In the genomic region with DNA sequence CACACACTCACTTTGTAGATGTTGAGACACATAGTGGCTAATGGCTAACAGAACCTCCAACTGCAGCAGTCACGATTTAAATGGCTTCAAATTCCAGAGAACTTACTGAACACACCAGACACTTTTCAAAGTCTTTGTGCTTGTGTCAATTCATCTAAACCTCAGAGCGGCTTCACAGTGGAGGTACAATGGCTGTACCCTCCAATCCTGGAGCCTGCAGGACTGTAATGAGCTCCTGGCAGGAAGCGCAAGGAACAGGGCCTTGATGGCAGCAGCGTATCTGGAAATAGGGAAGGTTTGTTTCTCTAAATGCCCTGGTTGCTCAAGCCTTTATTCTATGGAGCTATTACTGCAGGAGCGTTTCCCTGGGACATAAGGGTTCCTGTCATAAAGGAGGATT, we compare ENCODE assay signal across 25 mouse cellular contexts.
DNase-seq lines count a peak whose midpoint lies in the region; ATAC-seq and TF ChIP-seq lines count a peak whose summit lies in the region.
"Had no signal": no experiment of that assay in that cellular context is flagged by ENCODE, and none has a peak within 500 bp of the region (broad histone marks: within the 10 kb centered on the region; RNA-seq: fewer than 3 reads in every experiment).

No protein-coding gene starts in this region.

- H3K36me3 ChIP-seq in forebrain, embryonic 14.5 days (ENCODE audit: control insufficient read depth, insufficient read depth, low read length), result no peaks in the 10 kb centered on the region
- H3K36me3 ChIP-seq in forebrain, postnatal 0 days (ENCODE audit: insufficient read depth), result no peaks in the 10 kb centered on the region
- H3K36me3 ChIP-seq in embryonic facial prominence, embryonic 10.5 days (replicated peaks), result no peaks in the 10 kb centered on the region
- H3K36me3 ChIP-seq: embryonic facial prominence, embryonic 13.5 days; embryonic facial prominence, embryonic 15.5 days; forebrain, embryonic 10.5 days; forebrain, embryonic 12.5 days; forebrain, embryonic 15.5 days; G1E had no signal

- ATAC-seq in forebrain, embryonic 14.5 days, result 0 out of 2 replicates have a peak, but pooled peaks have one; percentile 46
- no peak for ATAC-seq in forebrain, postnatal 0 days
- ATAC-seq: CD4-positive, CD25-positive, alpha-beta regulatory T cell, adult 4 months; forebrain, embryonic 15.5 days had no signal

- no peak overlapping the region for H3K9ac ChIP-seq in forebrain, embryonic 14.5 days (ENCODE audit: low read length)
- no peak overlapping the region for H3K9ac ChIP-seq in forebrain, postnatal 0 days
- H3K9ac ChIP-seq: embryonic facial prominence, embryonic 13.5 days; embryonic facial prominence, embryonic 15.5 days; forebrain, embryonic 12.5 days; forebrain, embryonic 15.5 days had no signal

- no peak for TF ChIP-seq CTCF in forebrain, postnatal 0 days (IDR thresholded peaks at IDR 0.05; ENCODE audit: low read depth)

- H3K27ac ChIP-seq in forebrain, embryonic 14.5 days (ENCODE audit: low read depth, low read length), result no peak overlapping the region
- no peak overlapping the region for H3K27ac ChIP-seq in forebrain, postnatal 0 days (ENCODE audit: low read depth, low read length)
- 0 out of 2 replicates have a peak overlapping the region, but pooled peaks have one; percentile 19 for H3K27ac ChIP-seq in embryonic facial prominence, embryonic 10.5 days (replicated peaks)
- H3K27ac ChIP-seq: embryonic facial prominence, embryonic 13.5 days; embryonic facial prominence, embryonic 15.5 days; forebrain, embryonic 10.5 days; forebrain, embryonic 12.5 days; forebrain, embryonic 15.5 days had no signal

- no peaks in the 10 kb centered on the region for H3K9me3 ChIP-seq in forebrain, embryonic 14.5 days (replicated peaks; ENCODE audit: control insufficient read depth, low read length)
- H3K9me3 ChIP-seq in forebrain, postnatal 0 days (ENCODE audit: low read length), result no peaks in the 10 kb centered on the region
- no peaks in the 10 kb centered on the region for H3K9me3 ChIP-seq in embryonic facial prominence, embryonic 10.5 days
- H3K9me3 ChIP-seq: embryonic facial prominence, embryonic 13.5 days; embryonic facial prominence, embryonic 15.5 days; forebrain, embryonic 10.5 days; forebrain, embryonic 12.5 days; forebrain, embryonic 15.5 days had no signal

- H3K4me1 ChIP-seq in forebrain, embryonic 14.5 days (ENCODE audit: control insufficient read depth, insufficient read depth, low read length), result no peaks in the 10 kb centered on the region
- H3K4me1 ChIP-seq in forebrain, postnatal 0 days (ENCODE audit: insufficient read depth), result no peaks in the 10 kb centered on the region
- H3K4me1 ChIP-seq in embryonic facial prominence, embryonic 10.5 days, result peaks cover 51% of the 10 kb centered on the region
- H3K4me1 ChIP-seq: embryonic facial prominence, embryonic 13.5 days; embryonic facial prominence, embryonic 15.5 days; forebrain, embryonic 15.5 days had no signal

- 15% methylated on average over 5 of the region's 5 CpGs for WGBS in forebrain, embryonic 14.5 days
- 24% methylated on average over 5 of the region's 5 CpGs for WGBS in forebrain, postnatal 0 days
- 68% methylated on average over 5 of the region's 5 CpGs for WGBS in embryonic facial prominence, embryonic 10.5 days

- no peak overlapping the region for H3K4me3 ChIP-seq in forebrain, embryonic 14.5 days (ENCODE audit: low read depth, low read length)
- H3K4me3 ChIP-seq in forebrain, postnatal 0 days (ENCODE audit: low read depth, low read length), result no peak overlapping the region
- no peak overlapping the region for H3K4me3 ChIP-seq in embryonic facial prominence, embryonic 10.5 days
- H3K4me3 ChIP-seq: embryonic facial prominence, embryonic 13.5 days; embryonic facial prominence, embryonic 15.5 days; erythroblast, embryonic 14.5 days; forebrain, embryonic 10.5 days; forebrain, embryonic 12.5 days; forebrain, embryonic 15.5 days had no signal

- H3K4me2 ChIP-seq in forebrain, embryonic 14.5 days (ENCODE audit: low read length), result no peak overlapping the region
- no peak overlapping the region for H3K4me2 ChIP-seq in forebrain, postnatal 0 days (ENCODE audit: low read depth)
- H3K4me2 ChIP-seq: embryonic facial prominence, embryonic 13.5 days; embryonic facial prominence, embryonic 15.5 days; forebrain, embryonic 12.5 days; forebrain, embryonic 15.5 days had no signal

- DNase-seq in forebrain, embryonic 14.5 days (ENCODE audit: low spot score), result peak; percentile 56
- DNase-seq in forebrain, postnatal 0 days, result no peak
- peak; percentile 21 for DNase-seq in heart, adult 11 months
- no peak for DNase-seq in heart, adult 8-10 months (ENCODE audit: low spot score)
- peak; percentile 46 for DNase-seq in Muller cell, postnatal 12 days (ENCODE audit: inconsistent ontology term)
- no peak for DNase-seq in embryonic facial prominence, embryonic 10.5 days (ENCODE audit: low spot score)
- no peak for DNase-seq in kidney, postnatal 25 days
- DNase-seq: adrenal gland, adult 2 months; adrenal gland, postnatal 10 days; adrenal gland, postnatal 25 days; B cell, adult 2 months; cerebellum, adult 11-12 months; cerebellum, adult 2 months; cerebellum, adult 9-10 months; cerebellum, postnatal 10 days; cerebellum, postnatal 25 days had no signal

- H3K27me3 ChIP-seq in forebrain, embryonic 14.5 days (replicated peaks; ENCODE audit: control insufficient read depth, insufficient read depth, low read length), result no peaks in the 10 kb centered on the region
- H3K27me3 ChIP-seq in forebrain, postnatal 0 days (ENCODE audit: insufficient read depth, low read length), result no peaks in the 10 kb centered on the region
- no peaks in the 10 kb centered on the region for H3K27me3 ChIP-seq in embryonic facial prominence, embryonic 10.5 days (replicated peaks; ENCODE audit: low read depth, poor library complexity, severe bottlenecking)
- H3K27me3 ChIP-seq: CH12.LX; embryonic facial prominence, embryonic 13.5 days; embryonic facial prominence, embryonic 15.5 days; forebrain, embryonic 12.5 days; forebrain, embryonic 15.5 days had no signal

Comparison
In these comparisons a context has a peak if more than half of its experiments do, and no peak if none do; other contexts are left out.
1. DNase-seq: peak in forebrain, embryonic 14.5 days (single experiment), heart, adult 11 months (single experiment) and Muller cell, postnatal 12 days (single experiment); none in forebrain, postnatal 0 days (single experiment), heart, adult 8-10 months (single experiment), embryonic facial prominence, embryonic 10.5 days (single experiment) and kidney, postnatal 25 days (0 of 2).